Mouse (Mus musculus): ENCODE results near the gene Bcor. TPM values are rescaled to one million over a fixed set of nuclear protein-coding genes. Genes with fewer than 3 reads are reported as not detected.

The Bcor gene
- polyA plus RNA-seq, 1 experiment from 2014 or later = 14.5 TPM

- peak overlapping the region; percentile 69 for H3K4me2 ChIP-seq
- peaks cover 34% of the 10 kb centered on the region for H3K4me1 ChIP-seq
- H3K36me3 ChIP-seq = no peaks in the 10 kb centered on the region
- H3K9ac ChIP-seq = peak overlapping the region; percentile 85
- peaks cover 71% of the 10 kb centered on the region for H3K27me3 ChIP-seq (replicated peaks)
- peak overlapping the region; percentile 91 for H3K27ac ChIP-seq (replicated peaks)
- H3K9me3 ChIP-seq = no peaks in the 10 kb centered on the region
- H3K4me3 ChIP-seq = peak overlapping the region; percentile 59
- ATAC-seq (ENCODE audit: extremely low read depth, insufficient number of reproducible peaks, low FRiP score, low TSS enrichment) = no peak
- 3% methylated on average over 29 of the region's 31 CpGs for WGBS
These were observed 1.2 kb downstream of the Bcor start for GRCm38 (mm10) chrX:12158821-12159533.

- no peaks in the 10 kb centered on the region for H3K36me3 ChIP-seq
- H3K9ac ChIP-seq = peak overlapping the region; percentile 85
- peaks cover 34% of the 10 kb centered on the region for H3K4me1 ChIP-seq
- peak overlapping the region; percentile 69 for H3K4me2 ChIP-seq
- peak overlapping the region; percentile 59 for H3K4me3 ChIP-seq
- peaks cover 77% of the 10 kb centered on the region for H3K27me3 ChIP-seq (replicated peaks)
- ATAC-seq (ENCODE audit: extremely low read depth, insufficient number of reproducible peaks, low FRiP score, low TSS enrichment) = peak; percentile 43; the same call in 1 of the 2 replicates
- no peaks in the 10 kb centered on the region for H3K9me3 ChIP-seq
- WGBS = 4% methylated on average over 44 of the region's 44 CpGs
- H3K27ac ChIP-seq (replicated peaks) = peak overlapping the region; percentile 91
These were observed 1.8 kb downstream of the Bcor start for GRCm38 (mm10) chrX:12158244-12158820.

DNA sequence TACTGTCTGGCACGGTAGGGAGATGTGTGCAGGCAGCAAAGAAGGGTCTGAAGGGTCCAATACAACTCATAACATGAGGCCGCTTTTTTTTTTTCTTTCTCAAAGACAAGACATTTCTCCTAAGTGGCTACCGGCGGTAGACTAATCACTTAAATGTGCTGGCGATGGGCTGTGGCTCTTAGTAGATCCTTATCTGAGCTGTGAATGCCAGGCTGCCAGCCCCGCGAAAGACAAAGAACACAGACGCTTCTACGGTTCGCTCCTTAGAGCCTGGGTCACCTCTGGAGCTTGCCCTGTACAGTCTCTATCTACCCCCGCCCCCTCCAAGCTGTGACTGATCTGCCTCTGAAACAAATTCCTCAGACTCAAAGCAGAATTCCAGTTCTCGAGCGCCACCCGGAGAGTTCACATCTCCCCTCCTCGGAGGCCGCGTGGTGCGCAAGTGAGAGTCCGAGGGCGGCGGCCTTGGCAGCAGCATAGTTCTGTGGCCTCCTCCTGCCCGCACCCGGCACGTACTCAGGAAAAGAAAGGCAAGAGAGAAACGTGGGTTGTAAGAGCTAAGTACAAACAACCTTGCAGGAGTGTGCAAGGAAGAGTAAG is 2.7 kb downstream of the Bcor start:
- Histone ChIP-seq H3K27me3 (replicated peaks) (peaks cover 86% of the 10 kb centered on the region), H3K9ac (peak overlapping the region; percentile 85)

GRCm38 (mm10) chrX:12155842-12156291 is 4.3 kb downstream of the Bcor start:
- H3K27ac ChIP-seq (replicated peaks) = peak overlapping the region; percentile 28; the same call in 1 of the 2 replicates
- peaks cover 99% of the 10 kb centered on the region for H3K27me3 ChIP-seq (replicated peaks)
- no peaks in the 10 kb centered on the region for H3K36me3 ChIP-seq
- H3K4me3 ChIP-seq = peak overlapping the region; percentile 44
- peak overlapping the region; percentile 70 for H3K4me2 ChIP-seq
- WGBS = 4% methylated on average over 28 of the region's 30 CpGs
- peak overlapping the region; percentile 80 for H3K9ac ChIP-seq
- no peak for ATAC-seq (ENCODE audit: extremely low read depth, insufficient number of reproducible peaks, low FRiP score, low TSS enrichment)
- peaks cover 52% of the 10 kb centered on the region for H3K4me1 ChIP-seq
- no peaks in the 10 kb centered on the region for H3K9me3 ChIP-seq

More for the DNA sequence above, 2.7 kb downstream of the Bcor start:
- Histone ChIP-seq H3K27ac (replicated peaks) (peak overlapping the region; percentile 91), H3K9me3 (no peaks in the 10 kb centered on the region), H3K4me2 (peak overlapping the region; percentile 69), H3K4me1 (peaks cover 39% of the 10 kb centered on the region), H3K36me3 (no peaks in the 10 kb centered on the region), H3K4me3 (peak overlapping the region; percentile 59)
- WGBS = 4% methylated on average over 25 of the region's 25 CpGs
- ATAC-seq (ENCODE audit: extremely low read depth, insufficient number of reproducible peaks, low FRiP score, low TSS enrichment) = no peak

DNA sequence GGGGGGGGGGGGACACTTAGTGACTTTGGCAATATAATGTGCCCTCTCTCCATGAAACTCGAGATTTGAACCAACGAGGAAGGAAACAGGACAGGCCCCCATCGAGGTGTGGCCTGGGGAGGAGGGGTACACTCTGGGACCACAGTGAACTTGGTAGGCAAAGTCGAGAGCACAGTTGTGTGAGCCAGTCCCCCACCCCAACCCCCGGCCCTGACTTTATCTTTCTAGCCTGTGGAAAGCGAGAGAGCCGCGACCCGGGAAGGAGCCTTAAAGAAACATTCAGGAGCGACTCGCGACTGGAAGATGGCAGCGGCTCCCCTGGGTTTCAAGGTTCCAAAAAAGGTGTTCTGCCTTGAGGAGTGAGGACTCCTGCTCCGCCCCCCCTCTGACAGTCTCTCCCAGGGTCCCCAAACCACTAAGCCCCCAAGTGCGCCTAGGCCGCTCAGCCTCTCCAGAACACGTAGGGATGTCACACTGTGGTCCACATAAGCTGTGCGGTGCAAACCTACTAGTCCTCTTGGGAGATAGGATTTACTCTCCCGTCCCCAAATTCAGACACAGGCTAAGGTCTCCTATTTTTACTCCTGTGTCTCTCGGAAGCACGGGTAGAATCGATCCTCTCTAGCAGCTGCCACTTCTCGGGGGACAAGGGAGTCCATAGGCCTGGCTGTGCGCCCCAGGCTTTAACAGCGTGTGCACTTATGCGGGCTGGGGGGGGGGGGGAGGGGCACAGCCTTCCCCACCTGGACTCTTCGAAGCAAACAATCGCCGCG is 4.9 kb downstream of the Bcor start:
- H3K27ac ChIP-seq (replicated peaks) = peak overlapping the region; percentile 28; the same call in 1 of the 2 replicates
- H3K9me3 ChIP-seq = no peaks in the 10 kb centered on the region
- ATAC-seq (ENCODE audit: extremely low read depth, insufficient number of reproducible peaks, low FRiP score, low TSS enrichment) = no peak
- peaks cover 99% of the 10 kb centered on the region for H3K27me3 ChIP-seq (replicated peaks)
- 11% methylated on average over 26 of the region's 30 CpGs for WGBS
- H3K4me2 ChIP-seq = peak overlapping the region; percentile 70
- peaks cover 55% of the 10 kb centered on the region for H3K4me1 ChIP-seq
- peak overlapping the region; percentile 80 for H3K9ac ChIP-seq
- peak overlapping the region; percentile 44 for H3K4me3 ChIP-seq
- no peaks in the 10 kb centered on the region for H3K36me3 ChIP-seq

DNA sequence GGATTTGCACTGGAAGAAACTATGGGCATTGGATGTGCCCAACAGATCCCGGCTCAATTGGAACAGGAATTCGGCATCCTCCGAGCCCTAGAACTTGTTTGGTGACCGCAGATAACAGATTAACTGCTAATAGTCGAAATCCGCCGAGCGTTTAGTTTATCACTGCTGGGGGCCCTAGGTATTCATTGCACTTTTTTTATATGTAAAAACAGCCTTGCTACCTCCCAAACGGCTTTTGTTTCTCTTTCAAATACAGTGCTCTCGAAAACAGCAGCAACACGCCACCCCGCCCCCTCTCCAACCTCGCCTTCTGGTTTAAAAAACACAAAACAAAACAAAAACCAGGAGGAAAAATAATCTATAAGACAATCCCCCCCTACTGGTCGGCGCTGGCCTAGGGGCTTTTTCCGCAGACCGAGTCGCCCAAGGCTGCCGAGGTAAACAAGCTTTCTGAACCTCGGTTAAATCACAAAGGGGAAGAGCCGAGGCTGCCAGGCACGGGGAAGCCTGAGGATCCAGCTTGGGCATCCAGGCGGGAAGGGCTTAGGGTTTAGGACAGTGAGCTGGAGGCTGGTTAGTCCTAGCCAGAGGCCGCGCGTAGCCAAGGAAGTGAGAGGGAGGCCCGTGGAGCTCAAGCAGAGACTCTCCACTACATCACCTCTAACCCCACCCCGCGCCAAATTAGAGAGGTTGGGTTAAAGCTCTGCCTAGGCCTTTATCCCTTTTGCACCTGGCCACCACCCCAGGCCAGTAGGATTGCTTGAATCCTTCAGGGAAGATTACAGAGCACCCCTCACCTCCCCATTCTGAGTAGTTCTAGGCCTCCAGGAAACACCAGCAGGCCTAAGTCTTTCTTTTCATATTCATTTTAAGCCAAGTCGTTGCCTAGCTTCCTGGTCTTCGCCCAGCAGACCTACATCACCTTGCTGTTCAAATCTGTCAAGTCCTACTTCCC is 6.7 kb downstream of the Bcor start:
- WGBS = 18% methylated on average over 31 of the region's 31 CpGs
- Histone ChIP-seq H3K27ac (replicated peaks) (0 out of 2 replicates have a peak overlapping the region, but pooled peaks have one; percentile 39), H3K4me1 (peaks cover 54% of the 10 kb centered on the region), H3K4me3 (no peak overlapping the region), H3K36me3 (no peaks in the 10 kb centered on the region), H3K27me3 (replicated peaks) (peaks cover 97% of the 10 kb centered on the region), H3K9ac (peak overlapping the region; percentile 40; the same call in 1 of the 2 replicates), H3K4me2 (peak overlapping the region; percentile 69), H3K9me3 (no peaks in the 10 kb centered on the region)
- no peak for ATAC-seq (ENCODE audit: extremely low read depth, insufficient number of reproducible peaks, low FRiP score, low TSS enrichment)

- Histone ChIP-seq H3K36me3 (no peaks in the 10 kb centered on the region), H3K4me2 (peak overlapping the region; percentile 69), H3K9ac (peak overlapping the region; percentile 75), H3K27me3 (replicated peaks) (peaks cover 85% of the 10 kb centered on the region), H3K4me3 (peak overlapping the region; percentile 47), H3K9me3 (no peaks in the 10 kb centered on the region), H3K4me1 (peaks cover 47% of the 10 kb centered on the region), H3K27ac (replicated peaks) (no peak overlapping the region)
- 22% methylated on average over 41 of the region's 42 CpGs for WGBS
- no peak for ATAC-seq (ENCODE audit: extremely low read depth, insufficient number of reproducible peaks, low FRiP score, low TSS enrichment)
These were observed 7.9 kb downstream of the Bcor start for GRCm38 (mm10) chrX:12151996-12152904.

- 0 out of 2 replicates have a peak, but pooled peaks have one; percentile 19 for ATAC-seq (ENCODE audit: extremely low read depth, insufficient number of reproducible peaks, low FRiP score, low TSS enrichment)
- peak overlapping the region; percentile 75 for H3K9ac ChIP-seq
- H3K4me1 ChIP-seq = peaks cover 43% of the 10 kb centered on the region
- H3K27ac ChIP-seq (replicated peaks) = no peak overlapping the region
- WGBS = 6% methylated on average over 43 of the region's 43 CpGs
- no peaks in the 10 kb centered on the region for H3K9me3 ChIP-seq
- H3K4me2 ChIP-seq = peak overlapping the region; percentile 69
- H3K4me3 ChIP-seq = peak overlapping the region; percentile 47
- H3K27me3 ChIP-seq (replicated peaks) = peaks cover 78% of the 10 kb centered on the region
- H3K36me3 ChIP-seq = no peaks in the 10 kb centered on the region
These were observed 8.7 kb downstream of the Bcor start for GRCm38 (mm10) chrX:12151269-12151995.

GRCm38 (mm10) chrX:12150425-12150824 is 9.7 kb downstream of the Bcor start:
- Histone ChIP-seq H3K9me3 (no peaks in the 10 kb centered on the region), H3K9ac (no peak overlapping the region), H3K4me3 (peak overlapping the region; percentile 8; the same call in 1 of the 2 replicates), H3K27ac (replicated peaks) (no peak overlapping the region), H3K36me3 (no peaks in the 10 kb centered on the region), H3K4me1 (peaks cover 41% of the 10 kb centered on the region), H3K27me3 (replicated peaks) (peaks cover 71% of the 10 kb centered on the region), H3K4me2 (peak overlapping the region; percentile 69)
- no peak for ATAC-seq (ENCODE audit: extremely low read depth, insufficient number of reproducible peaks, low FRiP score, low TSS enrichment)
- WGBS = 9% methylated on average over 7 of the region's 7 CpGs
